In the genomic region with DNA sequence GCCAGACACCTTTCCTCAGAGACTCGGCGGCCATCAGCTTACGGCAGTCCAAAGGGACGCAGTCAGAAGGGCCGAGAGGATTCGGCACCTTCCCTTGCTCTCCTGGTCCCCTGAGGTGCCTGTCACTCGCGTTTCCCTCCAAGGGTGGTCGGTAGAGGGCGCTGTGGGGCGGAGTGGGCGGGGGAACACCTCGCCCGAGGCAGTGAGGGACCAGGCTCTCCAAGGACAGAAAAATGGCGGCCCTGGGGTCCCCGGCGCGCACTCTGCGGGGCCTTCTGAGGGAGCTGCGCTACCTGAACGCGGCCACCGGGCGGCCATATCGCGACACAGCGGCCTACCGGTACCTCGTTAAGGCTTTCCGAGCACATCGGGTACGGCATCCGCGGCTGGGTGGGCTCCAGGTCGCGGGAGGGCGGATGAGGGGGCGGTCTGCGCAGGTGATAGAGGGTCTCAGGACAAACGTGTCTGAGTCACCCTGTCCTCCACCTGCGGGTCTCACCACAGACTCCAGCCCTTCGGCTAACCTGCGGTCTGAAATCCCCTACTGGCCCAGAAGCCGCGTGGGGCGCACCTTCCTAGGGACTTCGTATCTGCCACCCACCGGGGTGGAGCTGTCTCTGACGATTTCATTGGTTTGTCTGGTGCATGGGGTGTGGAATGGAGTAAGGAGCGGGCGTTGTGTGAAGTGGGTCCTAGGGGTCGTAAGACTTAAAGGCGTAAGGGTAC, we compare ENCODE assay signal across 8 mouse cellular contexts. TPM values are rescaled to one million over a fixed set of nuclear protein-coding genes. Genes with fewer than 3 reads are reported as not detected.
DNase-seq lines count a peak whose midpoint lies in the region; ATAC-seq lines count a peak whose summit lies in the region.

No protein-coding gene starts in this region.

- peak; percentile 95 for DNase-seq in 3134 (ENCODE audit: extremely low read depth, insufficient read length, low spot score)
- peak; percentile 100 for DNase-seq in adrenal gland, postnatal 25 days
- peak; percentile 97 for DNase-seq in embryonic facial prominence, embryonic 11.5 days (ENCODE audit: low spot score)
- peak; percentile 100 for DNase-seq in heart, adult 11 months
- DNase-seq in kidney, adult 18-20 months, result peak; percentile 98
- peak; percentile 100 for DNase-seq in limb, embryonic 10.5 days (ENCODE audit: low spot score)
- DNase-seq in skeletal muscle tissue, adult 2 months (ENCODE audit: low read depth, low spot score), result peak; percentile 96

- no peaks in the 10 kb centered on the region for H3K4me1 ChIP-seq in embryonic facial prominence, embryonic 11.5 days (ENCODE audit: control insufficient read depth, insufficient read depth, low read length)
- peaks cover 22% of the 10 kb centered on the region for H3K4me1 ChIP-seq in limb, embryonic 10.5 days
- no peaks in the 10 kb centered on the region for H3K4me1 ChIP-seq in midbrain, embryonic 12.5 days

- H3K4me2 ChIP-seq in embryonic facial prominence, embryonic 11.5 days (ENCODE audit: low read depth, low read length), result peak overlapping the region; percentile 40
- peak overlapping the region; percentile 60 for H3K4me2 ChIP-seq in midbrain, embryonic 12.5 days (replicated peaks)

- WGBS in embryonic facial prominence, embryonic 11.5 days, result under 1% methylated on average over 51 of the region's 53 CpGs
- under 1% methylated on average over 53 of the region's 53 CpGs for WGBS in limb, embryonic 10.5 days
- WGBS in midbrain, embryonic 12.5 days, result under 1% methylated on average over 51 of the region's 53 CpGs

- peak overlapping the region; percentile 85 for H3K4me3 ChIP-seq in embryonic facial prominence, embryonic 11.5 days (ENCODE audit: low read depth, low read length)
- H3K4me3 ChIP-seq in limb, embryonic 10.5 days, result peak overlapping the region; percentile 82
- H3K4me3 ChIP-seq in midbrain, embryonic 12.5 days, result peak overlapping the region; percentile 84

- peak overlapping the region; percentile 86 for H3K9ac ChIP-seq in embryonic facial prominence, embryonic 11.5 days (replicated peaks; ENCODE audit: low read length)
- peak overlapping the region; percentile 89 for H3K9ac ChIP-seq in midbrain, embryonic 12.5 days (replicated peaks)

- no peaks in the 10 kb centered on the region for H3K9me3 ChIP-seq in embryonic facial prominence, embryonic 11.5 days (replicated peaks; ENCODE audit: control insufficient read depth, low read length)
- H3K9me3 ChIP-seq in limb, embryonic 10.5 days (replicated peaks), result no peaks in the 10 kb centered on the region
- no peaks in the 10 kb centered on the region for H3K9me3 ChIP-seq in midbrain, embryonic 12.5 days

- peak overlapping the region; percentile 85 for H3K27ac ChIP-seq in embryonic facial prominence, embryonic 11.5 days (replicated peaks; ENCODE audit: low read depth, low read length)
- H3K27ac ChIP-seq in limb, embryonic 10.5 days, result peak overlapping the region; percentile 95
- peak overlapping the region; percentile 93 for H3K27ac ChIP-seq in midbrain, embryonic 12.5 days (replicated peaks)

- H3K36me3 ChIP-seq in embryonic facial prominence, embryonic 11.5 days (replicated peaks; ENCODE audit: control insufficient read depth, insufficient read depth, low read depth, low read length), result no peaks in the 10 kb centered on the region
- peaks cover 9% of the 10 kb centered on the region for H3K36me3 ChIP-seq in limb, embryonic 10.5 days
- H3K36me3 ChIP-seq in midbrain, embryonic 12.5 days, result peaks cover 8% of the 10 kb centered on the region; the same call in 1 of the 2 replicates

- H3K27me3 ChIP-seq in embryonic facial prominence, embryonic 11.5 days (ENCODE audit: control insufficient read depth, insufficient read depth, low read length), result no peaks in the 10 kb centered on the region
- no peaks in the 10 kb centered on the region for H3K27me3 ChIP-seq in limb, embryonic 10.5 days (ENCODE audit: low read depth, poor library complexity, severe bottlenecking)
- H3K27me3 ChIP-seq in midbrain, embryonic 12.5 days, result no peaks in the 10 kb centered on the region

- ATAC-seq in embryonic facial prominence, embryonic 11.5 days (replicated peaks; ENCODE audit: insufficient number of reproducible peaks, low FRiP score, low TSS enrichment, low read depth), result peak; percentile 67
- ATAC-seq in midbrain, embryonic 12.5 days (ENCODE audit: low FRiP score, low read depth), result peak; percentile 74

RNA-seq across cellular contexts. Expression of a gene that starts 1.5 kb away (rescaled TPM):
- 102 and 114 TPM in 2 replicates for total RNA-seq in adrenal gland, postnatal 25 days (2021)
- polyA plus RNA-seq in embryonic facial prominence, embryonic 11.5 days (2014; fragmentation: Nextera tagmentation; extraction: Ambion mirVana), result 90.1 and 105 TPM in 2 replicates
- polyA plus RNA-seq in limb, embryonic 10.5 days (2016; fragmentation: Nextera tagmentation; extraction: Ambion mirVana), result 92.7 and 96.2 TPM in 2 replicates
- 131 and 133 TPM in 2 replicates for polyA plus RNA-seq in midbrain, embryonic 12.5 days (2016; fragmentation: Nextera tagmentation; extraction: Ambion mirVana)

RNA-seq across cellular contexts. Expression of a gene that starts 16.3 kb away (rescaled TPM):
- 213 and 228 TPM in 2 replicates for total RNA-seq in adrenal gland, postnatal 25 days (2021)
- polyA plus RNA-seq in embryonic facial prominence, embryonic 11.5 days (2014; fragmentation: Nextera tagmentation; extraction: Ambion mirVana), result 35.7 and 36.3 TPM in 2 replicates
- 28.6 and 39.7 TPM in 2 replicates for polyA plus RNA-seq in limb, embryonic 10.5 days (2016; fragmentation: Nextera tagmentation; extraction: Ambion mirVana)
- 43.8 and 50.8 TPM in 2 replicates for polyA plus RNA-seq in midbrain, embryonic 12.5 days (2016; fragmentation: Nextera tagmentation; extraction: Ambion mirVana)

Comparison
In these comparisons a context has a peak if more than half of its experiments do, and no peak if none do; other contexts are left out.
1. Peak in every context shown above with its lines: DNase-seq, ATAC-seq, H3K4me3 ChIP-seq and H3K27ac ChIP-seq.